Mouse (Mus musculus) limb, embryonic 11.5 days (tissue): ENCODE data around the gene Tial1. TPM values are rescaled to one million over a fixed set of nuclear protein-coding genes. Genes with fewer than 3 reads are reported as not detected.

Experiments used
- ATAC-seq: fragments of 200-750 bp; cut with Nextera tagmentation; 2 replicates; pipeline ENCODE4 v1.8.0; 2017; ENCODE audit warnings: low read depth; ENCODE audit not compliant: insufficient number of reproducible peaks, low FRiP score, low TSS enrichment
- DNase-seq: peaks from one replicate; pipeline ENCODE4 v3.0.0-alpha.2; 2015; ENCODE audit warnings: low spot score
- H3K27ac ChIP-seq: fragments of 300-500 bp; sonication (generic); replicated peaks from 2 replicates; pipeline ENCODE4 v1.5.1; 2014; ENCODE audit warnings: low read depth, mild to moderate bottlenecking, low read length
- H3K27me3 ChIP-seq: fragments of 300-500 bp; sonication (generic); 2 replicates; pipeline ENCODE4 v1.6.1; 2014; ENCODE audit warnings: mild to moderate bottlenecking, low read length, mixed read lengths; ENCODE audit not compliant: control insufficient read depth, insufficient read depth
- H3K36me3 ChIP-seq: fragments of 300-500 bp; sonication (generic); 2 replicates; pipeline ENCODE4 v1.6.1; 2014; ENCODE audit warnings: mild to moderate bottlenecking, low read length, moderate library complexity, mixed read lengths; ENCODE audit not compliant: control insufficient read depth, insufficient read depth
- H3K4me1 ChIP-seq: fragments of 300-500 bp; sonication (generic); 2 replicates; pipeline ENCODE4 v1.6.1; 2014; ENCODE audit warnings: low read length, mixed read lengths; ENCODE audit not compliant: control insufficient read depth, insufficient read depth
- H3K4me2 ChIP-seq: fragments of 300-500 bp; sonication (generic); 2 replicates; pipeline ENCODE4 v1.6.1; 2014; ENCODE audit warnings: low read depth, mild to moderate bottlenecking, moderate library complexity; ENCODE audit not compliant: severe bottlenecking
- H3K4me3 ChIP-seq: fragments of 300-500 bp; sonication (generic); 2 replicates; pipeline ENCODE4 v1.5.1; 2014; ENCODE audit warnings: low read depth, low read length
- H3K9ac ChIP-seq: fragments of 300-500 bp; sonication (generic); 2 replicates; pipeline ENCODE4 v1.6.1; 2014; ENCODE audit warnings: mild to moderate bottlenecking, low read length
- H3K9me3 ChIP-seq: fragments of 300-500 bp; sonication (generic); 2 replicates; pipeline ENCODE4 v1.6.1; 2016; ENCODE audit warnings: low read length; ENCODE audit not compliant: control insufficient read depth
- WGBS: fragments of 180-500 bp; shearing (Covaris S2); extraction: QIAGEN DNeasy Blood & Tissue Kit; methylation state at CpG from one replicate; pipeline ENCODE4 v1.1.7; 2014; 5-methylcytosine and 5-hydroxymethylcytosine counted together
- microRNA-seq: library from miRNA; unstranded; fragments of <30 nt; microRNA quantifications from one replicate; pipeline ENCODE4, GENCODE M21; 2016
- polyA plus RNA-seq: library from polyadenylated mRNA; unstranded; fragments of >200 nt; fragmentation: Nextera tagmentation; extraction: Ambion mirVana; gene quantifications from 2 replicates; pipeline ENCODE4 v1.2.1, GENCODE M21; 2014

The Tial1 gene
- polyA plus RNA-seq, 1 experiment from 2014 or later: 42.2 TPM

GRCm38 (mm10) chr7:128397066-128397465 lies 64.5 kb downstream of the Tial1 start:
- Histone ChIP-seq H3K27me3 (no peaks in the 10 kb centered on the region), H3K27ac (no peak overlapping the region), H3K4me1 (no peaks in the 10 kb centered on the region), H3K9ac (no peak overlapping the region), H3K9me3 (no peaks in the 10 kb centered on the region), H3K36me3 (no peaks in the 10 kb centered on the region), H3K4me3 (no peak overlapping the region), H3K4me2 (no peak overlapping the region)
- ATAC-seq: no peak
- DNase-seq: no peak
- WGBS: 82% methylated on average over 2 of the region's 2 CpGs

GRCm38 (mm10) chr7:128393756-128394155 lies 67.8 kb downstream of the Tial1 start:
- 51% methylated on average over 4 of the region's 4 CpGs for WGBS
- no peaks in the 10 kb centered on the region for H3K4me1 ChIP-seq
- H3K36me3 ChIP-seq: no peaks in the 10 kb centered on the region
- H3K4me3 ChIP-seq: no peak overlapping the region
- no peaks in the 10 kb centered on the region for H3K9me3 ChIP-seq
- H3K4me2 ChIP-seq: no peak overlapping the region
- no peak overlapping the region for H3K9ac ChIP-seq
- ATAC-seq (no peak), DNase-seq (no peak)
- no peaks in the 10 kb centered on the region for H3K27me3 ChIP-seq
- no peak overlapping the region for H3K27ac ChIP-seq

DNA sequence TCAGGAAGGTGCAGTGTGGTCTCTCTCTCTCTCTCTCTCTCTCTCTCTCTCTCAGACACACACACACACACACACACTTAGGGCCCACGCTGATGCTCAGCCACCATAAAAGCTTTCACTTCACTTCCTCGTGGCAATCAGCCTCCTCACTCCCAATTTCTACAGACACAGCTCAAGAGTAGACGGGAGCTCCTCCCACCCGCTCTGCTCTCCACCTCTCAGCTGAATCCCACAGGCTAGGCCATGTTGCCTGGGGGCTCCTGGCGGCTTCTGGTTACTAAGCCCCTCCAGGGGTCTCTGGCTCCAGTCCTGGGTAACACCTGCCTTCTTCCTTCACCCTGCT lies 68.6 kb downstream of the Tial1 start:
- no peak overlapping the region for H3K27ac ChIP-seq

GRCm38 (mm10) chr7:128392071-128392971 lies 69.2 kb downstream of the Tial1 start:
- Histone ChIP-seq H3K36me3 (no peaks in the 10 kb centered on the region), H3K4me1 (no peaks in the 10 kb centered on the region), H3K9me3 (no peaks in the 10 kb centered on the region), H3K27me3 (no peaks in the 10 kb centered on the region), H3K4me3 (no peak overlapping the region), H3K4me2 (no peak overlapping the region), H3K9ac (no peak overlapping the region), H3K27ac (no peak overlapping the region)
- ATAC-seq (0 out of 2 replicates have a peak, but pooled peaks have one; percentile 31), DNase-seq (no peak)
- 79% methylated on average over 18 of the region's 18 CpGs for WGBS

More for the DNA sequence above, 68.6 kb downstream of the Tial1 start:
- Histone ChIP-seq H3K9me3 (no peaks in the 10 kb centered on the region), H3K27me3 (no peaks in the 10 kb centered on the region), H3K4me3 (no peak overlapping the region), H3K4me2 (no peak overlapping the region), H3K36me3 (no peaks in the 10 kb centered on the region), H3K4me1 (no peaks in the 10 kb centered on the region), H3K9ac (no peak overlapping the region)
- DNase-seq (no peak), ATAC-seq (no peak)
- 47% methylated on average over 5 of the region's 5 CpGs for WGBS

DNA sequence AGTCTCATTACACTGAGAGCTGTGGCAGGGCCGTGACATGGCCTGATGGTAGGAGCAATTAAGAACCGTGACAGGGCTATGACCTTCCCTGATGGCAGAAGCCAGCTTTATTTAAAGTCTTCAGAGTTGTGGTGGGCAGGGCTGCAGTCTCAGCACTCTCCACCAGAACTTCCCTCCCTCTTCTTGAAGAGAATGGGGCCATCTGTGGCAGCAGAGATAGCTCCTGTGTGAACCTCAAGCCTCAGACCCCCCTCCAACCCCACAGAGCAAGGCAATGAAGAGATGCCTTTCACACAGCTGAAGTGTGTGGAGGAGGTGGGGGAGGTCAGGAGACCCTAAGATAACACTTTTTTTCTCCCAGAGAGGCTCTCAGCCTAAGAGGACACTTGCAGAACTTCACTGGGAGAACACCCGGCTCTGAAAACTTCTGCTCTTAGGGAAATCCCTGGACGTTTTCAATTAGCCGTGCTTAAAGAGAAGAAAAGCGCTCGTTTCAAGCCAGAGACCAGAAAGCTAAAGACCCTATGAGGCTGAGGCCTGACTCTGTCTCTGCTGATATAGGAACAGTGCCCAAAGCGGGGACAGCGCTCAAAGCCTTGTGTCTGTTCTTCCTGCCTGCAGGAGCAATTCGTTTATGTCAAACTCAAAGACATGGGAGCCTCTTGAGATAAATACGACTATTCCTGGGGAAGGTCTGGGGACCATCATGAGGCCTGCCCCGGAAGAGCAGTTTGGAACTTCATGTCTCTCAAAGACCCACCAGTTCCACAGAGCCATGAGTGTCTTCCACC lies 70.1 kb downstream of the Tial1 start:
- H3K27me3 ChIP-seq: no peaks in the 10 kb centered on the region
- H3K27ac ChIP-seq: no peak overlapping the region
- no peaks in the 10 kb centered on the region for H3K9me3 ChIP-seq
- no peak overlapping the region for H3K9ac ChIP-seq
- H3K36me3 ChIP-seq: no peaks in the 10 kb centered on the region
- no peak for DNase-seq
- no peaks in the 10 kb centered on the region for H3K4me1 ChIP-seq
- no peak overlapping the region for H3K4me3 ChIP-seq
- WGBS: 24% methylated on average over 12 of the region's 12 CpGs
- H3K4me2 ChIP-seq: no peak overlapping the region
- no peak for ATAC-seq

Small RNAs within 50 kb of the gene (microRNA-seq; reads per million reads assigned to microRNA genes)
- gene Gm24365: not detected

Other genes starting within 250 kb of the Tial1 start
- 9.7 and 10.0 TPM in 2 replicates for gene Armc5, start 224.4 kb downstream of the Tial1 start, polyA plus RNA-seq
- 10.2 and 11.4 TPM in 2 replicates for gene 9130023H24Rik, start 223.7 kb downstream of the Tial1 start, polyA plus RNA-seq
- 14.3 and 15.6 TPM in 2 replicates for gene Tgfb1i1, start 214.9 kb downstream of the Tial1 start, polyA plus RNA-seq
- gene Slc5a2, start 196.1 kb downstream of the Tial1 start, polyA plus RNA-seq: not detected in 2 replicates
- gene BC017158, start 163.5 kb downstream of the Tial1 start, polyA plus RNA-seq: 25.4 and 31.0 TPM in 2 replicates
- gene Rgs10, start 43.0 kb downstream of the Tial1 start, polyA plus RNA-seq: 5.9 and 7.0 TPM in 2 replicates
- gene Bag3, start 61.9 kb upstream of the Tial1 start, polyA plus RNA-seq: 9.9 and 10.2 TPM in 2 replicates
- 32.9 and 35.3 TPM in 2 replicates for gene Inpp5f, start 149.6 kb upstream of the Tial1 start, polyA plus RNA-seq